Mouse (Mus musculus): ENCODE results near the gene St3gal3.

GRCm38 (mm10) chr4:118058116-118058677 is 76.5 kb downstream of the St3gal3 start:
- TF ChIP-seq CTCF (IDR thresholded peaks at IDR 0.05; ENCODE audit: insufficient read depth, low read length) = no peak
- no peak for TF ChIP-seq POLR2A (IDR thresholded peaks at IDR 0.05; ENCODE audit: borderline replicate concordance, extremely low read depth, low read depth, low read length)
